Mouse (Mus musculus) central nervous system, embryonic 11.5 days (tissue): Measurements from ENCODE around the gene Acad10. TPM values are rescaled to one million over a fixed set of nuclear protein-coding genes. Genes with fewer than 3 reads are reported as not detected.

Experiments
- polyA plus RNA-seq: library from polyadenylated mRNA; depleted of rRNA; stranded (reverse); fragments of >200 nt; gene quantifications from 2 replicates; pipeline ENCODE4 v1.2.3, GENCODE M21; 2012; rRNA removed

Gene Acad10
- polyA plus RNA-seq, result 2.1 and 2.7 TPM in 2 replicates

GRCm38 (mm10) chr5:121660059-121660896 is at the start of gene Acad10, which contains the start of gene Brap:
Gene Acad10 (minus strand): TSS chr5:121660514.
Gene Brap (plus strand): TSS chr5:121660563.

GRCm38 (mm10) chr5:121618592-121619513 is 41.5 kb downstream of the Acad10 start, which contains the start of gene Acad12:
Gene Acad12 (minus strand): TSS chr5:121618938.

GRCm38 (mm10) chr5:121593451-121594401 is 66.6 kb downstream of the Acad10 start, which contains the start of gene Aldh2:
Gene Aldh2 (minus strand): TSS chr5:121593824.

Other genes starting within 250 kb of the Acad10 start
- gene Tmem116, start 208.6 kb downstream of the Acad10 start, polyA plus RNA-seq, result 0.48 and 1.4 TPM in 2 replicates
- gene Erp29, start 208.0 kb downstream of the Acad10 start, polyA plus RNA-seq, result 121 and 200 TPM in 2 replicates
- not detected in 2 replicates for gene Adam1b, start 157.1 kb downstream of the Acad10 start, polyA plus RNA-seq
- 14.7 and 16.5 TPM in 2 replicates for gene Adam1a, start 115.0 kb downstream of the Acad10 start, polyA plus RNA-seq
- gene Gm42878, start 115.0 kb downstream of the Acad10 start, polyA plus RNA-seq, result 0.11 and 0.82 TPM in 2 replicates
- gene Mapkapk5, start 114.6 kb downstream of the Acad10 start, polyA plus RNA-seq, result 120 and 148 TPM in 2 replicates
- 90.5 and 161 TPM in 2 replicates for gene Aldh2, start 66.7 kb downstream of the Acad10 start, polyA plus RNA-seq
- gene Acad12, start 41.6 kb downstream of the Acad10 start, polyA plus RNA-seq, result 0.85 and 2.2 TPM in 2 replicates
- 29.5 and 30.0 TPM in 2 replicates for gene Brap, start within 50 bp of the Acad10 start, polyA plus RNA-seq
- gene Atxn2, start 50.8 kb upstream of the Acad10 start, polyA plus RNA-seq, result 60.0 and 147 TPM in 2 replicates
- gene Sh2b3, start 177.1 kb upstream of the Acad10 start, polyA plus RNA-seq, result 8.8 and 12.9 TPM in 2 replicates
- 34.7 and 35.1 TPM in 2 replicates for gene Pheta1, start 188.5 kb upstream of the Acad10 start, polyA plus RNA-seq